Mouse (Mus musculus) urinary bladder, postnatal 14 days (tissue): Measurements from ENCODE around the gene Polrmt.
A peak's percentile ranks its signal among the peaks of the same experiment; 100 is the strongest.

ENCODE experiments used
- DNase-seq: peaks from one replicate; pipeline ENCODE4 v3.0.0; 2021; ENCODE audit warnings: low spot score

The Polrmt gene

DNA sequence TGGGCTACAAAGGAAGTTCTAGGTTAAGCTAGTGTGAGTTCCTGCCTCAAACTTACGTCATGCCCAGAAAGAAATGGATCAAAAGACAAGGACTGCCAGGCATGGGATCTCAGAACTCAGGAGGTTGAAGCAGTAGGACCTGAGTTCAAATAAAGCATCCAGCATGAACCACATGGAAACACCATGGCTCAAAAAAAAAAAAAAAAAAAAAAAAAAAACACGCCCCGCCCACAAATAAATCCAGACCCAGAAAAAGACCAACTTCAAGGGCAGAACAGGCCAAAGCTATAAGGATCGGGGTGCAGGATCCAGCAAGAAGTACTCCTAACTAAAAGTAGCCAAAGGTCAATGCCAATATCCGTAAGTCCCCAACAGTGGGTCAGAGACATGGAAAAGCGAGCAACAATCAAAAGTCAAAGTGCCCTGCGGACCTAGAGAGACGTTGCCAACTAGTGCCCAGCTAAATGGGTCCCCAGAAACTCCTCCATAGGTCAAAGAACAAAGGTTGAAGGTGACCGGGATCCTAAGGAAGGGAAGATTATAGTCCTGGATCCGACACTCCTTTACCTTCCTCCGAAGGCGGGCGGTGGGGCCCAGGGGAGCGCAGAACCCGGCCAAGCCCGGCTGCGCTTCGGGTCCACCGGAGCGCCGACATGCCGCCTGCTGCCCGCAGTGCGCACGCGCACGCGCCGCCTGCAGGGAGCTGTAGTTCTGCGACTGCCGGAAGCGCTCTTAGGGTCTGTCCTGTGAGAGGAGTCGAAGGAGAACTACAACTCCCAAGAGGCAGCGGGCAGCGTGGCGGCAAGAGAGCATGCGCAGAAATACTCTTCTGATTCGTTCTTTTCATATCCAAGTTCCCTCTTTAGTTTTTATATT, at the start of gene Polrmt:
TSS of gene Polrmt (minus strand) at position 684 of the 876 bp plus-strand sequence.
- DNase-seq: peak; percentile 95

DNA sequence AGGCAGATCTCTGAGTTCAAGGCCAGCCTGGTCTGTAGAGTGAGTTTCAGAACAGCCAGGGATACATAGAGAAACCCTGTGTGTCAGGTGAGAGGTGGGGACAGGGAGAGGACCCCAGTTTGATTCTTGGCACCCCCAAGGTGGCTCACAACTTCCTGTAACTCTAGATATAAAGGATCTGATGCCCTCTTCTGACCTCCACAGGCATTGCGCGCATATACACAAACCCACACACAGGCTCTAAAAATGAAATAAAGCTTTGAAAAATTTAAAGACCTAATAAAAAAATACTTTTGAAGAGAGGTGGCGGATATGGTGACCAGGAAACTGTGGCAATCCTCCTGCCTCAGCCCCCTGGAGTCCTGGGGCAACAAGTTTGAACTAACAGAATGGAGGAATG, 49.5 kb upstream of the Polrmt start:
- no peak for DNase-seq

- DNase-seq: peak; percentile 81
Measured at GRCm38 (mm10) chr10:79794491-79794931, 48.1 kb upstream of the Polrmt start.

- DNase-seq: no peak
Measured at GRCm38 (mm10) chr10:79793738-79794490, 47.5 kb upstream of the Polrmt start.

- DNase-seq: peak; percentile 78
Measured at GRCm38 (mm10) chr10:79793051-79793737, 46.8 kb upstream of the Polrmt start, which contains the start of gene Palm. Gene Palm, plus strand, starts transcription at chr10:79793572.

GRCm38 (mm10) chr10:79792339-79793040, 46.1 kb upstream of the Polrmt start:
- DNase-seq: no peak

- DNase-seq: no peak
Measured at GRCm38 (mm10) chr10:79790861-79791260, 44.5 kb upstream of the Polrmt start, which contains the start of gene Prss57. Gene Prss57, minus strand, starts transcription at chr10:79790961.

DNA sequence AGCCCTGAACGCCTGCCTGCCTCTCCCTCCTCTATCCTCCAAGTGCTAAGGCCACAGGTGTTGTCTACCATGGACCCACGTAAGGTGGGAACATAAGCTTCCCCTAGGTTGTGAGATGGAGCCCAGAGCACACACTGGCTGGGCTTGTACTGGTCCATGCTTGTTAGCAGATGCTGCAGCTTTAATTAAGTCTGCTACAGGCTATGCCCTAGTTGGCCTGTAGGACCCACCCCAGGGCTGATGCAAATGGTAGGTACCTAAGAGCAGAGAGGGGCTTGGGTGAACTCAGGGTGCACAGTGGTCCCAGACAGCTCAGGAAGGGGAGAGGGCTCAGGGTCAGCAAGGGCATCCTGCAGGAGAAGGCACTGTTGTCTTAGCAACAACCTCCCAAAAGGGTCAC, 43.2 kb upstream of the Polrmt start:
- no peak for DNase-seq

DNA sequence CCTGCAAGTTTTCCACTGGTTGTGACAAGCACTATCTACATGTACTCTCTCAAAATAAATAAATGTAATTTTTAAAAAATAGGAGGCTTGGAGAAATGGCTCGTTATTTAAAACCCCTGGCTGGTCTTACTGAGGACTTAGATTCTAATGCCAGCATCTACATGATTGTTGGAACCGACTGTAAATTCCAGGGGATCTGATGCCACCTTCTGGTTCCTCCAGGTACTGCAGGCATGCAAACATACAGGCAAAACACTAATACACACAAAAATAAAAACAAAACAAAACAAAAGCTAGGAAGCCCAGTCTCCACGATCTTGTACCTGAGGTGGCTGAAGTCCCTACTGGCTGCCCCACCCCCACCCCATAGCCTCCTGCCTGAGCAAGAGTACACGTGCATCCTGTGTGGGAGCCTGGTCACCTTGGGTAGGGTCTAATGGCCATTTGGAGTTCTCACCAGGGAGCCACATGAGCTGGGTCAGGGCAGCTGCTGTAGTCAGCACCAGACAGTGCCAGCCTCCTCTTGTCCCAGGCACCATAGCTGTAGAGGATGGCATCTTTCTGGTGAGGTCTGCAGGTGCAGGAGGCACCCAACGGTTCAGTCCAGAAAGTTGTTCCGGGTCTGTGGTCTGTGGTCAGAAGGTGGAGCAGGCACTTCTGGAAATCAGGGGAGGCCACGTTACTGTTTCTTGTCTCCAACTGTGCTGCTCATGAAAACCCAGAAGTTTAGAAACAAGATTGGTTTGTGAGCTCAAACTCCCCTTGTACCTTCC, 42.2 kb upstream of the Polrmt start:
- peak; percentile 83 for DNase-seq

DNA sequence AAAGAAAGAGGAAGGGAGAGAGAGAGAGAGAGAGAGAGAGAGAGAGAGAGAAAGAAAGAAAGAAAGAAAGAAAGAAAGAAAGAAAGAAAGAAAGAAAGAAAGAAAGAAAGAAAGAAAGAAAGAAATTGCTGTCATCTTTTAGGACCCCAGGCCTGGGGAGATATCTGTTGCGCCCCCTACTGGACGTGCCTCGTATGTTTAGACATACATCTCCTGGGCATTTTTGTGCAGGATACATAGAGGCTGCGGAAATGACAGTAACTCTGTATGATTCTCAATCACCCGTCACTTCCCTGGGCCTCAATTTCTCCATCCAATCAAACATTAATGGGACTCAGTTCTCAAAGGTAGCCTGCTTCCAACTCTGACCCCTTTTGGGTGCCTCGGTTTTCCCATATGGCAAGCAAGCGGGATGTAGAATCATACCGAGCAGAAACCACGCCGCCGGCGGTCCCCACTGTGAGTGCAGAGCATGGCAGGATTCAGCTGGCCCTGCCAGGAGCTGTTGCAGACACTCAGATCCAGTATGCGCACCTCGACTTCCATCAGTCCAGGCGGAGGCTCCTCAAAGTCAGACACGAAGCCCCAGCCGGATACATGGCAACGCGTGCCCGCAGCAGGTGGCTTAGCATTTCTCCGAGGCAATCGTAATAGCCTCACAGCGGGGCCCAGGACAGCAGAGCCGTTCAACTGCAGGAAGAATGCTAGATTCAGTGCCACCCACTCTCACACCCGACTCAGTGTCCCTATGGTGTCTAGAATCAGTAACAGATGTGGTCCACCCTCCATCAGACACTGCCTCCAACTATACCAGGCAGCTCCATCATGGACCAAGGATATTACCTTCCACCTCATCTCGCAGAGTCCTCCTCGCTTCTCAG, 37.8 kb upstream of the Polrmt start:
- peak; percentile 47 for DNase-seq

DNA sequence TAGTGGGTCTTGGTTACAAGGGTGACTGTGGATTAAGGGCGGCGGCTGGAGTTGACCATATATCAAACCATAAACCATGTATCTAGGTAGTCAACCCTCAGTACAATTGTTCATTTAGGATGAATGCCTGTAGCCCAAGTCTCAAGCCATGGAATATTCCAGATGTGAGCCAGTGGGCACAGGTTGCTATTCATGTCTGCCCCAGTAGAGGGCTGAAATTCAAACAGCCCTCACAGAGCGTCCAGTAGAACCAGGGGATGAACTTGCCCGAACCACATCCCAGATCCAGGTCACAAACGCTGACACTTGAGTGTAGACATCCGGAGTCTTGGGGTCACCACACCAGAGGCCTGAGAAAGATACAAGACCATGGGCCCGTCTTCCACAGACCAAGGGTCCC, 36.7 kb upstream of the Polrmt start:
- no peak for DNase-seq

- DNase-seq: no peak
Measured at GRCm38 (mm10) chr10:79781956-79782355, 35.6 kb upstream of the Polrmt start.

DNA sequence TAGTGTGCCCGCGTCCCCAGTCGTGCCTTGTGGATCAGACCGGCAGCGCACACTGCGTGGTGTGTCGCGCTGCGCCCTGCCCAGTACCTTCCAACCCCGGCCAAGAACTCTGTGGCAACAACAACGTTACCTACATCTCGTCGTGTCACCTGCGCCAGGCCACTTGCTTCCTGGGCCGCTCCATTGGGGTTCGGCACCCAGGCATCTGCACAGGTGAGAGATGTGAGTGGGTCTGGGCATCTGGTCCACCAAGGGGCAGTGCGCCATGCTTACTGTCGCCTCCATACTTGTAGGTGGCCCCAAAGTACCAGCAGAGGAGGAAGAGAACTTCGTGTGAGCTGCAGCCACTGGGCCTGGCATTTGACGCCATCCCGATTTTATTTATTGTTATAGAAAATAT, 34.8 kb upstream of the Polrmt start:
- DNase-seq: no peak

DNA sequence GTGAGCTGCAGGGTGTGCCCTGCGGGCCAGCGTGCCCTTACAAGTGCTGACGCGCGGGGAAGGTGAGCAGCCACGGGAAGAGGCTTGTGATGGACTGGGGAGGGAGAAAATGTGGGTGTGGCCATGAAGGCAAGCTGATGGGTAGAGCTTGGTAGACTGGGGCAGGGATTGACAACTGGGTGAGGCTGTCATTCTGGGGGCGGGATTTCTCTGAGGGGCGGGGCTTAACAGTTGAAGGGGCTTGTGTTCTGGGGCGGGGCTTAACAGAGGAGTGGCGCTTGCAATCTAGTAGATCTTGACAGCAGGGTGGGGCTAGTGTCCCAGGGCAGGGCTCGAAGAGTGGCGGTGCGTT, 34.3 kb upstream of the Polrmt start:
- no peak for DNase-seq

- peak; percentile 99 for DNase-seq
Measured at GRCm38 (mm10) chr10:79779784-79780663, 33.6 kb upstream of the Polrmt start.

- DNase-seq: no peak
Measured at GRCm38 (mm10) chr10:79779193-79779592, 32.8 kb upstream of the Polrmt start.

DNA sequence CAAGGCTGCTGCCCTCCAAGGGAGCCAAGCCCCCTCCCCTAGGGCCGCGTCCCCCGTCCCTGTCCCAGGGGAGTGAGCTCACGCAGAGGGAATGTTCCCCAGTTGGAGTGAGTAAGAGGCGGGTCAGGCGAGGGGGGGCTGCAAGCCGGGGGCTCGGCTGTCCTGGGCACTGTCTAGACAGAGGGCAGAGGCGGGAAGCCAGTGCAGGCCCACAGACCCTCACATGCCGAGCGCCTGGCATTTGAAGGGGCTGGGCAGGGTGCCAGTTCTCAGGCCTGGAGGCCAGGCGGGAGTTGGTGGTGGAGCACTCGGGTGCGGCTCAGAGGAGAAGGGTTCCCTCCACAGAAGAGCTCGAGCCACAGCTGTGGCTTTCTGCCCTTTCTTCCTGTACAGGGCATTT, 31.6 kb upstream of the Polrmt start:
- DNase-seq: peak; percentile 65

GRCm38 (mm10) chr10:79777103-79777531, 30.7 kb upstream of the Polrmt start, which contains the start of gene Fstl3:
Gene Fstl3, plus strand, starts transcription at chr10:79777272.
- DNase-seq: peak; percentile 49
